Mouse (Mus musculus) embryonic facial prominence, embryonic 14.5 days (tissue): Measurements from ENCODE around the gene Lin7b. TPM values are rescaled to one million over a fixed set of nuclear protein-coding genes. Genes with fewer than 3 reads are reported as not detected.
A peak's percentile ranks its signal among the peaks of the same experiment; 100 is the strongest.

ENCODE experiments used
- ATAC-seq: fragments of 200-750 bp; cut with Nextera tagmentation; 2 replicates; pipeline ENCODE4 v1.8.0; 2017; ENCODE audit warnings: low read depth, moderate number of reproducible peaks, moderate TSS enrichment
- DNase-seq: peaks from one replicate; pipeline ENCODE4 v3.0.0-alpha.2; 2015; ENCODE audit warnings: low spot score
- H3K27ac ChIP-seq: fragments of 300-500 bp; sonication (generic); replicated peaks from 2 replicates; pipeline ENCODE4 v1.5.1; 2014; ENCODE audit warnings: low read depth, mild to moderate bottlenecking, low read length, moderate library complexity
- H3K27me3 ChIP-seq: fragments of 300-500 bp; sonication (generic); replicated peaks from 2 replicates; pipeline ENCODE4 v1.6.1; 2014; ENCODE audit warnings: low read length; ENCODE audit not compliant: control insufficient read depth, insufficient read depth
- H3K36me3 ChIP-seq: fragments of 300-500 bp; sonication (generic); 2 replicates; pipeline ENCODE4 v1.6.1; 2014; ENCODE audit warnings: low read length, mixed read lengths; ENCODE audit not compliant: control insufficient read depth, insufficient read depth
- H3K4me1 ChIP-seq: fragments of 300-500 bp; sonication (generic); 2 replicates; pipeline ENCODE4 v1.6.1; 2014; ENCODE audit warnings: antibody characterized with exemption, low read length; ENCODE audit not compliant: control insufficient read depth, insufficient read depth
- H3K4me2 ChIP-seq: fragments of 300-500 bp; sonication (generic); 2 replicates; pipeline ENCODE4 v1.6.1; 2014; ENCODE audit warnings: low read depth, mild to moderate bottlenecking, low read length, moderate library complexity, mixed read lengths
- H3K4me3 ChIP-seq: fragments of 300-500 bp; sonication (generic); 2 replicates; pipeline ENCODE4 v1.5.1; 2014; ENCODE audit warnings: low read depth, mild to moderate bottlenecking, low read length
- H3K9ac ChIP-seq: fragments of 300-500 bp; sonication (generic); 2 replicates; pipeline ENCODE4 v1.6.1; 2014; ENCODE audit warnings: low read depth, mild to moderate bottlenecking, low read length, moderate library complexity, mixed read lengths
- H3K9me3 ChIP-seq: fragments of 300-500 bp; sonication (generic); 2 replicates; pipeline ENCODE4 v1.6.1; 2016; ENCODE audit warnings: low read length; ENCODE audit not compliant: control insufficient read depth
- WGBS: fragments of 180-500 bp; shearing (Covaris S2); extraction: QIAGEN DNeasy Blood & Tissue Kit; methylation state at CpG from one replicate; pipeline ENCODE4 v1.1.7; 2014; 5-methylcytosine and 5-hydroxymethylcytosine counted together
- polyA plus RNA-seq: library from polyadenylated mRNA; unstranded; fragments of >200 nt; fragmentation: Nextera tagmentation; extraction: Ambion mirVana; gene quantifications from 2 replicates; pipeline ENCODE4 v1.2.1, GENCODE M21; 2014

Lin7b gene
- 2.4 TPM in 2 replicates for polyA plus RNA-seq

GRCm38 (mm10) chr7:45370475-45371311 lies at the start of gene Lin7b:
Gene Lin7b (minus strand): TSS chr7:45370583.
- peak within 1 kb of the TSS; percentile 97 for H3K4me2 ChIP-seq
- WGBS: 14% methylated on average over 24 of the region's 28 CpGs
- peak; percentile 93 for DNase-seq
- ATAC-seq: peak; percentile 76
- peak within 1 kb of the TSS; percentile 54 for H3K4me3 ChIP-seq
- no peaks in the 10 kb centered on the region for H3K9me3 ChIP-seq
- peaks cover 31% of the 10 kb centered on the region for H3K36me3 ChIP-seq
- H3K4me1 ChIP-seq: peaks cover 6% of the 10 kb centered on the region; the same call in 1 of the 2 replicates
- H3K27ac ChIP-seq: no peak within 1 kb of the TSS
- H3K27me3 ChIP-seq: peaks cover 16% of the 10 kb centered on the region
- H3K9ac ChIP-seq: peak within 1 kb of the TSS; percentile 56

DNA sequence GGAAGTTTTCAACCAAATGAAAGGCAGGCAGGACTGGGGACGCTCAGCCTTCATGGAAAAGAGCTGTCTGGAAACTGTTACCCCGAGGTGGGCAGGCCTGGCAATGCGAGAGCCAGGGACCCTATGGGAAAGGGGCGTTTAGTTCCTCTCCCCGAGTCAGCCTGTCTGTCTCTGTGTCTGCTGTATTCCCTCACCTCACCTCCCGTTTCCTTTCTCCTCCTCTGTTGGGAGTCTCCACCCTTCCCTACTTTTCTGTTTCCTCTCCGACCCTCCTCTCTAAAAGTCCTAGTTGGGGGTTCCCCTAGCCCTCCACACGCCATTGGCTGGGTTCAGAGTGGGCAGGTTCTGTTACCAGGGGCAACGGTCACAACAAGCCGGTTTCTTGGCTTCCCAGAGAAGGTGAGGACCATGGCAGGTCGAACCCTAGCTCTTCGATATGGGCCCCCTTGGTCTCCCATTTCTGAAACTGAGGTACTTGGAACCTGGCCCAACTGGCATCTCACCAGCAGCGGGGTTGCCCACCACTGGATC lies 47.6 kb upstream of the Lin7b start:
- ATAC-seq (no peak), DNase-seq (peak; percentile 26)
- Histone ChIP-seq H3K4me2 (peak overlapping the region; percentile 33), H3K27ac (no peak overlapping the region), H3K9ac (peak overlapping the region; percentile 30; the same call in 1 of the 2 replicates), H3K9me3 (no peaks in the 10 kb centered on the region), H3K36me3 (peaks cover 24% of the 10 kb centered on the region), H3K4me3 (no peak overlapping the region), H3K27me3 (peaks cover 59% of the 10 kb centered on the region), H3K4me1 (peaks cover 13% of the 10 kb centered on the region; the same call in 1 of the 2 replicates)
- 11% methylated on average over 13 of the region's 13 CpGs for WGBS

GRCm38 (mm10) chr7:45415636-45416035 lies 45.3 kb upstream of the Lin7b start:
- no peak for ATAC-seq
- peaks cover 13% of the 10 kb centered on the region; the same call in 1 of the 2 replicates for H3K4me1 ChIP-seq
- H3K9ac ChIP-seq: no peak overlapping the region; the same call in 1 of the 2 replicates
- DNase-seq: no peak
- H3K9me3 ChIP-seq: no peaks in the 10 kb centered on the region
- no peaks in the 10 kb centered on the region for H3K36me3 ChIP-seq
- H3K4me3 ChIP-seq: peak overlapping the region; percentile 7; the same call in 1 of the 2 replicates
- peaks cover 73% of the 10 kb centered on the region for H3K27me3 ChIP-seq
- 21% methylated on average over 32 of the region's 37 CpGs for WGBS
- no peak overlapping the region for H3K27ac ChIP-seq
- peak overlapping the region; percentile 37 for H3K4me2 ChIP-seq

GRCm38 (mm10) chr7:45414740-45415224 lies 44.4 kb upstream of the Lin7b start:
- Histone ChIP-seq H3K4me1 (peaks cover 13% of the 10 kb centered on the region; the same call in 1 of the 2 replicates), H3K4me3 (peak overlapping the region; percentile 67), H3K27me3 (peaks cover 82% of the 10 kb centered on the region), H3K9me3 (no peaks in the 10 kb centered on the region), H3K36me3 (no peaks in the 10 kb centered on the region), H3K9ac (no peak overlapping the region), H3K27ac (no peak overlapping the region), H3K4me2 (no peak overlapping the region)
- DNase-seq: peak; percentile 37
- no peak for ATAC-seq
- WGBS: 39% methylated on average over 12 of the region's 12 CpGs

DNA sequence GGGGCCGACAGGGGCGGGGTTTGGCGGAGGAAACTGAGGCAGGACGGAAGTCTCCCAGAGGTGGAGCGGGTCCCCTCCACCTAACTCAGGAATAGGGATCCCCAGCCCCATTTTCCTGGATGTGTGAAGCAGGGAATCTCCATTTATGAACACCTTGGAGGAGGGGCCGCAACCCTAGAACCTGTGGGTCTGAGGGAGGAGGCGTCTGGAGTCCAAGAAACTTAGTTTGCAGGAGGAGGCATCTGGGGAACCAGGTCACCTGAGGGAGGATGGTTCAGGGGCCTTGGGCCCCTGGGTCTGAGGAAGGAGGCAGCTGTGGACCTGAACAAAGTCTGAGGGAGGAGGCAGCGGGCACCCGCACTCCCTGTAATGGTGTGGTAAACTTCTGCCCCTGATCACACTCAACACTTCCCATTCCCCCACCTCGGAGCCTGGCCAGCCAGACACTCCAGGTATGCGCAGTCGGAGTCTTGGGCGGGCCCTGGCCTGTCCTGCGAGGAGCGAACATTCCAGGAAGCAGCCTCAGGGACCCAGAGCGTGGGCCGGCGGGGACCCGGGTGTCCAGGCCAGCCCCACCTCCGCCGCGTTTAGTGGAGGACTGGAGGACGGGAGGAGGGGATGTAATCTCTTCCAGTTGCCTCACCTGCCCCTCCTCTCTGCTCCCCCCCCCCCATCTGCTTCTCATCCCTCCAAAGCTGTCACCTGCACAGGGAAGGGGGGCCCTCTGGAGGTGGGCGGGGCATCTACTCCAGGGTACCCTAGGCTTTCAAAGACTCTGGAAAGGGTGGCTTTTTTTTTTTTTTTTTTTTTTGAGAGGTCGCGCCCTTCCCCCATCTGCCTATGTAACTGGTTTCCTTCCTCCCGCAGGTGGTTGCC lies 43.7 kb upstream of the Lin7b start:
- Histone ChIP-seq H3K27me3 (peaks cover 88% of the 10 kb centered on the region), H3K27ac (peak overlapping the region; percentile 77), H3K9ac (peak overlapping the region; percentile 69), H3K4me3 (peak overlapping the region; percentile 67), H3K4me1 (peaks cover 13% of the 10 kb centered on the region; the same call in 1 of the 2 replicates), H3K36me3 (no peaks in the 10 kb centered on the region), H3K4me2 (peak overlapping the region; percentile 91), H3K9me3 (no peaks in the 10 kb centered on the region)
- ATAC-seq (peak; percentile 72), DNase-seq (peak; percentile 65)
- WGBS: 1% methylated on average over 20 of the region's 27 CpGs

DNA sequence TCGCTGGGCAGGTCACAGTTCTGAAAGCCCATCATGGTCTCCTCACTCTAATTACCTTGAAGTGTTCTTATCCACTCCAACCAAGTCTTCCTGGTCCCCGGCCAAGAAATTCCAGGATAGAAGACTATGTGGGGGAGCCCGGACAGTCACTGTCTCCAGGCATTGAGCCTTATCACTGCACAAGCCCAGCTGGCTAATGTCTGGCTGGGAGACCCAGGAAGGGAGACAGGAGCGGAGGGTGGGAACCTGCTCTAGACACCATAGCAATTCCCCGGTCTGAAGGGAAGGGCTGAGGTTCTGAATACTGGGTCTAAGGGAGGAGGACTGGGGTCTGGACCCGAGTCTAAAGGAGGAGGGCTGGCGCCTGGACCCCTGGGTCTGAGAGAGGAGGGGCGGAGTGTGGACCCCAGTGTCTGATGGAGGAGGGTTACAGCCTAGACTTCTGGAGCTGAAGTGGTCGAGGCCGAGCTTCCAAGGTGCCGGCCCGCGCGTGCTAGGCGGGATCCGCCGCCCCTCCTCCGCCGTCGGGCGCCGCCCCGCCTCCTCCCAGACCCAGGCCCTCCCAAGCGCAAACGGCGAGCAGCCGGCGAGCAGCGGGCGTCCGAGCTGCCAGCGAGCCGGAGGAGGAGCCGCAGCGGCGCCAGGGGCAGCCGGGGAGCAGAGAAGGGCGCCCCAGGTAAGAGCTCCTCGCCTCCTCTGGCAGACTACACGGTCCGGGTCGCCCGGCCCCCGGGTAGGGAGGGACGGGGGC lies 42.9 kb upstream of the Lin7b start, which contains the start of gene Ntf5:
Gene Ntf5, plus strand, starts transcription at position 583 of the 751 bp plus-strand sequence.
- Histone ChIP-seq H3K9ac (peak within 1 kb of the TSS; percentile 69), H3K27me3 (peaks cover 88% of the 10 kb centered on the region), H3K4me3 (peak within 1 kb of the TSS; percentile 67), H3K27ac (peak within 1 kb of the TSS; percentile 77), H3K36me3 (no peaks in the 10 kb centered on the region), H3K4me1 (peaks cover 11% of the 10 kb centered on the region; the same call in 1 of the 2 replicates), H3K9me3 (no peaks in the 10 kb centered on the region), H3K4me2 (peak within 1 kb of the TSS; percentile 91)
- DNase-seq (peak; percentile 48), ATAC-seq (peak; percentile 50)
- 3% methylated on average over 18 of the region's 45 CpGs for WGBS

GRCm38 (mm10) chr7:45412421-45412820 lies 42.0 kb upstream of the Lin7b start:
- Histone ChIP-seq H3K27ac (no peak overlapping the region), H3K4me3 (no peak overlapping the region), H3K4me2 (no peak overlapping the region), H3K9ac (no peak overlapping the region), H3K36me3 (no peaks in the 10 kb centered on the region), H3K4me1 (peaks cover 4% of the 10 kb centered on the region; the same call in 1 of the 2 replicates), H3K27me3 (peaks cover 88% of the 10 kb centered on the region), H3K9me3 (no peaks in the 10 kb centered on the region)
- DNase-seq (no peak), ATAC-seq (no peak)
- 79% methylated on average over 2 of the region's 2 CpGs for WGBS
